Mouse (Mus musculus): ENCODE measurements around the gene Gtsf1l. TPM values are rescaled to one million over a fixed set of nuclear protein-coding genes. Genes with fewer than 3 reads are reported as not detected.
A peak's percentile ranks its signal among the peaks of the same experiment; 100 is the strongest.

Gtsf1l gene
- total RNA-seq, 2 experiments from 2014 or later, result not detected

DNA sequence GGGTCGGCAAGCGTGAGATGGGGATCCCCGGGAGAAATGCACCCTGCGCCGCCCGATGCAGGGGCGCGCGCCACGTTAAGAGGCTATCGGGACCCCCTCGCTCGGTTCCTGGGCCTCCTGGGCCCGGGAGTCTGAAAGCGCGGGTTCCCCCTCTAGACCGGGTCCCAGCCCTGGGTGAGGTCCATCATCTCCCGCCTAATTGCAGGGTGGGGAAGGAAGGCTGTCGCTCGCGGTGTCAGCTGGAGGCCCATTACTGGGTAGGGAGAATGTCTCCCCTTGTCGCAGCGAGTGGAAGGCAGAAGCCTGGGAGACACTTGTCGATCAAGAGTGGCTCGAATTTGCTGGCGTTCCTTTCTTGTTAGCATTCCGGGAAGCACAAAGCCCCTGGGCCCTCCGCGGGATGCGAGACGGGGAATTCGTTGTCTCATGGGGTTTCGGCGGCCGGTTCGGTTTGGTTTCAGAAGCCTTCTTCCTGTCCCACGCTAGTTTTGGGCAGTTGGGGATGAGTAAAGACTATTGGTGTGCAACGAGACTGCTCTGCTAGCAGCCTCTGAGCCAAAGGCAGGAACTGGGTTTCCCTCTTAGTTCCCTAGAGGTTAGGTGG is 32.7 kb downstream of the Gtsf1l start:
- DNase-seq (ENCODE audit: low spot score in 2 of 2), result no peak
- Histone ChIP-seq H3K27ac (no peak overlapping the region), H3K4me3 (peak overlapping the region; percentile 53)
- TF ChIP-seq CTCF (conservative IDR thresholded peaks at IDR 0.05), result no peak

DNA sequence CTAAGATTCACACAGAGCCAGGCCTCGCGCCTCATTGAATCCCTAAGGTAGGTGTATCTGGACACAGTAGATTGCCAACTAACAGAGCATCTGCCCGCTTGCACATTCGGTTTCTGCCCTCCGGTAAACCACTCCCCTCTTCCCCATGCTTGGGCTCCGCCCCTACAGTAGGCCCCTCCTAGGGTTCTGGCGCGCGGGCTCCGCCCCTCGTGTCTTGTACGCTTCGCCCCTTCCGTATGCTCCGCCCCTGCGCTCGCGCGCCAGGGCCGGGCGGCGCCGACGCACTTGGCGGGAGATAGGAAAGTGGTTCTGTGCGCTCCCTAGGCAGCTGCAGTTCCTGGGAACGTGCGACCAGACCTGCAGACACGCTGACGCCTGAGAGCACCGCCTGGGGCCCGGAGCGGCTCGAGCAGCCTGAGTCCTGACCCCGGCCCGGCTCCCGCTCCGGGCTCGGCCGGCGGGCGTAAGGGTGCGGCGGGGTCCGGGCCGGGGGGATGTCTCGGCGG is 33.3 kb downstream of the Gtsf1l start, which contains the start of gene Mybl2:
Gene Mybl2, plus strand, starts transcription at position 353 of the 506 bp plus-strand sequence.
- TF ChIP-seq CTCF (conservative IDR thresholded peaks at IDR 0.05), result no peak

DNA sequence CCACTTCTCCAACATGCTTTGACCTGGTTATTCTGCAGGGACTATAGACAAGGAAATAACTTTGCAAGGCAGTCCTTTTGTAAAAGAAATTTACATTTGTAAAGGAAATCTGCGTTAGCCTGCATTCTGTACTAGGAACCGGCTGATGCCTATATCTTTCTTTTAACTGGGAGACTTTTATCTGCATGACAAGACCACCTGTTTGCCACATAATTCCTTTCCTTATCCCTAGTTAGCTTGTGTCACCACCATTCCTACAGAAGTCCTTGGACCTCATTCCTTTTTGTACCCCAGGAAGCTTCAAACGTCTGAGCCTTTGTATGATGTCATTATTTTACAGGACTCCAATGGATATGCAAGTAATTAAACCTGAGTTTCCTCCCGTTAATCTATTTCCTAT is 34.8 kb downstream of the Gtsf1l start:
- no peak overlapping the region for H3K27ac ChIP-seq
- no peak for DNase-seq (ENCODE audit: low spot score in 2 of 2)
- no peak overlapping the region for H3K4me3 ChIP-seq
- no peak for TF ChIP-seq CTCF (conservative IDR thresholded peaks at IDR 0.05)

More for the DNA sequence above, 33.3 kb downstream of the Gtsf1l start, which contains the start of gene Mybl2:
- no peak within 1 kb of the TSS for H3K27ac ChIP-seq
- DNase-seq (ENCODE audit: low spot score in 2 of 2), result peak; percentile 79 to 88
- H3K4me3 ChIP-seq, result peak within 1 kb of the TSS; percentile 53

DNA sequence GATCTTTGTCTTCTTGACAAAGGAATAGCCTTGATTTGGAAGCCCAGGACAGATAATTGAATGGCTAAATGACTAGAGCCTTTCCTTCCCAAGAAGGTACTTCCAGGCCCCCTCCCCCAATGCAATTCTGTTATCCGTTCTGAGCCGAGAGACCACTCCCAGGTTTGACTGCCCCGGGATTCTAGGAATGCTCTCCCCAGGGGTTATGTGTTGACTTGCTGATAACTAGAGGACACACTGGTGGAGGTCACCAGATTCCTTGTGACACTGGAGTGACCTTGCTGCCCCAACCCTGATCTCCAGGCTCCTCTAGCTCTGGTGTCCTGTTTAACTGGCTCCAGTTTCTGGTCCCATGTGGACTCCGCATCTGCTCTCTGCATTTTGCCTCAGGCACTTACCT is 35.6 kb downstream of the Gtsf1l start:
- DNase-seq (ENCODE audit: low spot score in 2 of 2), result no peak
- Histone ChIP-seq H3K4me3 (no peak overlapping the region), H3K27ac (no peak overlapping the region)
- TF ChIP-seq CTCF (conservative IDR thresholded peaks at IDR 0.05), result no peak

DNA sequence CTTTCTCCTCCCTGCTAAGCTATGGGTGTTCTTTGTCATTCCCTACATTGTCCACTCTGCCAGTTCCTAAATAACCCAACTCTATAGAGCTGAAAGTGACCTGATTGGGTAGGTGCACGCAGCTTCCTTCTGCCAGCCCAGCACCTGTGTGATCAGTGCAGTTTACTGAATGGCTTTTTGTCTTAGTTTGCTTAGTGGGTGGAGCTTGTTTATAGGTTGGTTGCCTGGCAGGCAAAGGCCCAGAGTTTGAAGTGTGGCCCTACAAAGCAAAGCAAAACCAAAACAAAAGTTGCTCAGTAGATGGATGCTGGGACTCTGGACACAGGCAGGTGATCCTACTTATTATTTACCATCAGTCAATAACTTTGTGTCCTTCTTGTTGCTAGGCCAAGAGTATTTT is 36.0 kb downstream of the Gtsf1l start:
- H3K27ac ChIP-seq, result no peak overlapping the region
- no peak overlapping the region for H3K4me3 ChIP-seq
- no peak for DNase-seq (ENCODE audit: low spot score in 2 of 2)
- TF ChIP-seq CTCF (conservative IDR thresholded peaks at IDR 0.05), result no peak

DNA sequence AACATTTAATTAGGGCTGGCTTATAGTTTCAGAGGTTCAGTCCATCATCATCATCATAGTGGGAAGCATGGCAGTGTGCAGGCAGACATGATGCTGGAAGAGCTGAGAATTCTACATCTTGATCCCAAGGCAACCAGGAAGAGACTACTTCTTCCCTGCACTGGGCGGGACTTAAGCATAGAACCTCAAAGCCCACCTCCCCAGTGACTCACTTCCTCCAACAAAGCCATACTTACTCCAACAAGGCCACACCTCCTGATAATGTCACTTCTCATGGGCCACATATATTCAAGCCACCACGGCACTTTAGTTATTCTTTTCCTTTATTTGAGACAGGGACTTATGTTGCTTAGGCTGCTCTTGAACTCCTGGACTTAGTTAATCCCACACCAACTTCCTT is 38.5 kb downstream of the Gtsf1l start:
- no peak for TF ChIP-seq CTCF (conservative IDR thresholded peaks at IDR 0.05)
- no peak for DNase-seq (ENCODE audit: low spot score in 2 of 2)
- Histone ChIP-seq H3K27ac (no peak overlapping the region), H3K4me3 (no peak overlapping the region)

DNA sequence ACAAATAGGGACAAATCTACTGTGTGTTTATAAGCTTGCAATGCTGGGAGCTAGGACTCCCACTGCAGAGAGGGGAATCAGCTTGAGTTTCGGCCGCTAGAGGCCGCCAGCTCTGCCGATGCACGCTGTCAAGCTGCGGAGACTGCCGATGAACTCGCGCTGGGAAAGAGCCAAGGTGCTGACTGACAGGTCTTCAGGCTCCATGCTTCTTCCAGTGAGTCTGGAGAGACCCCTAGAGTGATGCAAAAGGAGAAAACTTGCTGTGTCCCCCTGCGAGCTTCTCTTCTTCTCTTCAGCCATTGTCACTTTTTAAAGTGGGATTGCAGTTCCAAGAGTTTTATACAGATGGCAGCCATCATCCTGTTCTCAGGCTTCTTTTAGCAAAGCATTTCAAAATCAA is 39.5 kb downstream of the Gtsf1l start:
- peak; percentile 96 for TF ChIP-seq CTCF (conservative IDR thresholded peaks at IDR 0.05)
- Histone ChIP-seq H3K27ac (no peak overlapping the region), H3K4me3 (peak overlapping the region; percentile 50)
- DNase-seq (ENCODE audit: low spot score in 2 of 2), result peak; percentile 60 to 75

DNA sequence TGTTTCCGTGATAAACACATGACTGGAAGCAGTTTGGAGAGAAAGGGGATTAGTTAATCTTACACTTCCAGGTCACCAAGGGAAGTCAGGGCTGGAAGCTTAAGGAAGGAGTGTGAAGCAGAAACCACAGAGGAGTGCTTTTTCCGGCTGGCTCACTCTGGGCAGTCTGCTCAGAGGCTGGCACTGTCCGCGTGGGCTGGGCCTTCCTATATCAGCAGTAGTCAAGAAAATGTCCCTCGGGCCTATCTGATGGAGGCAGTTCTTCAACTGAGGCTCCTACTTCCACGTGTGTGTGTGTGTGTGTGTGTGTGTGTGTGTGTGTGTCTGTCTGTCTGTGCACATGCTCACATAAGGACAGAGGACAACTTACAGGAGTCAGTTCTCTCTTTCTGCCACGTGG is 47.7 kb downstream of the Gtsf1l start:
- no peak for TF ChIP-seq CTCF (conservative IDR thresholded peaks at IDR 0.05)
- no peak overlapping the region for H3K27ac ChIP-seq
- DNase-seq (ENCODE audit: low spot score in 2 of 2), result no peak
- no peak overlapping the region for H3K4me3 ChIP-seq

Small RNAs within 50 kb of the gene (microRNA-seq; reads per million reads assigned to microRNA genes)
- gene Gm22174 (0 reads per million in 2 experiments), gene Mir7003 (0 reads per million in 2 experiments)

Other genes with a start within 250 kb of the Gtsf1l start
- 100 to 1,000 TPM; 106 to 113 TPM for gene Srsf6, start 156.3 kb downstream of the Gtsf1l start, total RNA-seq (2021)
- 10 to 100 TPM; 10.1 to 14.0 TPM for gene L3mbtl1, start 144.4 kb downstream of the Gtsf1l start, total RNA-seq (2021)
- under 1 TPM; 0.54 to 0.97 TPM for gene Sgk2, start 100.5 kb downstream of the Gtsf1l start, total RNA-seq (2021)
- gene Ift52, start 70.5 kb downstream of the Gtsf1l start, total RNA-seq (2021), result 10 to 100 TPM; 28.4 to 31.3 TPM
- gene Mybl2, start 33.2 kb downstream of the Gtsf1l start, total RNA-seq (2021), result 1 to 10 TPM; 1.8 to 2.6 TPM
- gene Tox2, start 115.3 kb upstream of the Gtsf1l start, total RNA-seq (2021), result 10 to 100 TPM; 20.8 to 21.3 TPM

Measured in layer of hippocampus, adult 2 months (tissue).